Mouse (Mus musculus) frontal cortex, postnatal 14 days (tissue): ENCODE measurements at regions not wholly inside any gene's neighbourhood (a gene's known extent, or its start where the extent isn't known, plus 50 kb on each side); places are given as distances from the start of the nearest gene placed in this dataset.
A peak's percentile ranks its signal among the peaks of the same experiment; 100 is the strongest.

Experiments
- DNase-seq, 2 experiments: peaks; one replicate each; pipeline ENCODE4 v3.0.0; 2022; ENCODE audit warnings: low spot score in 2 of 2

DNA sequence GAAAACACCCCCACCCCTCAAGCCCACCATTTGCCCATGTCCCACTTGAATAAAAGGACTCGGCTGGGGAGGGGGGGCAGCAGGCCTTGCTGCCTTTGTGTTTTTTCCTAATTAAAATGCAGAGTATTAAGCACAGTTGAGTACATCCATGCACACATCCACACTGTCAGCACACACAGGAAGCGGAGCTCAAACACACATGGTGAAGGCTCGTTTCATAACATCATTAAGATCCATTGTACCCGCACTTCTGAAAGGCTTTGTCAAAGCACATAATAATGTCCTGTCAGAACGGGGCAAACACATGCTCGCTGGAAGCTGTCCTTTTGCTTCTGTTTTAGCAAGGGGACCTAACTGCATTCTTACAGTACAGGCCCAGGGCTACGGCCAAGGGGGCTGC is 75.3 kb upstream of the Arhgap21 start:
- no peak for DNase-seq

DNA sequence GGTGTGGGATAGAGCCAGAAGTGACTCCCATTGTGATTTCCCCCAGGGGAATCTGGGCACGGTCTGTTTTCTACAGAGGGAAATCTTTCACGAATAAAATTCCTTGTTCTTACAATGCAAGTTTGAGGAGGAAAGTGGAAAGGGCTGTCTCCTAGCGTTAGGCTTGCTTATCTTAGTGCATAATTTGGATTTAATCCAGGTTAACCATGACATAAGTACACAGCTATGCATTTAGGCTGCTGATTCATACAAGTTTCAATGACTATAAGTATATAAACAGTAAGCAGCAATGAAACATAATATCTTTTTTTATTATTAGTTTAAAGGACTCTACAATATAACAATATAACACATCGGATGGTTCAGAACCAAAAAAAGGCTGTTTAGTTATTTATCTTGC is 74.6 kb upstream of the Arhgap21 start:
- DNase-seq = no peak

GRCm38 (mm10) chr2:21037607-21038006 is 68.9 kb upstream of the Arhgap21 start:
- DNase-seq = no peak

DNA sequence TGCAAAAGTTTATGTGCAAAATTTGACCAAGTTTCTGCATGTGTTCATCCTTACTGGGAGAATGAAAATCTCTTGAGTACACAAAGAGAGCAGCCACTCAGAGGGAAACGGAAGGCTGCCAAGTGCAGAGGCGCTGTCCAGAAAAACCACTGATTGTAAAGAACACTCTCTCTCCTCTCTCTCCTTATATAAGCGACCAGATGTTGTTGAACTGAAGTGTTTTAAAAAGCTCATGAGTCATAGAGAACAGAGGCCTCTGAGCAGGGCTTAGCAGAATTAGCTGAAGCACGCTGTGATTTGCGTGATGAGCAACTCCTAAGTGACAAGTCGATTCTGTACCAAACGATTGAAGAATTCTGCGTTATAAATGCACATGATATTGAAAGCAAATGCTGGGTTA is 68.5 kb upstream of the Arhgap21 start:
- peak; percentile 50 to 54 for DNase-seq

- no peak for DNase-seq
Measured at GRCm38 (mm10) chr2:21035884-21036648, 67.4 kb upstream of the Arhgap21 start.

DNA sequence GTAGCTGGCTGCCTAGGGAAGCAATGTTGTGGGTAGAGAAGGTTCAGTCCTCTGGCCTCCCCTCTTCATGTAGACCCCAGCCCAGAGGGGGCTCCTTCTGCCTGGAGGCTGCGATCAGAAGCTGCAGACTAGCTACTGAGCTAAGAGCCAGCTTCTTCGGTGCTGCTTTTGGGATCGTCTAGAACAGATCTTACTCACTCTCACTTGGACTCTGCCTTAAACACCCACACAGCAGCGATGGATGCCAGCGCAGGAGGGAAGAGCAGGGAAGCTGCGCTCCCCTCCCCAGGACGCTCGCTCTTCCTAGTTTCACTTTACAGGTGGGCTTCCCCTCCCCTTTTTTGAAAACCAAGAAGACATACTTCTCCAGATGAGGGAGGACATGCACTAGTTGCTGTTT is 66.0 kb upstream of the Arhgap21 start:
- DNase-seq = no peak

GRCm38 (mm10) chr2:21030650-21031049 is 62.0 kb upstream of the Arhgap21 start:
- DNase-seq = no peak

DNA sequence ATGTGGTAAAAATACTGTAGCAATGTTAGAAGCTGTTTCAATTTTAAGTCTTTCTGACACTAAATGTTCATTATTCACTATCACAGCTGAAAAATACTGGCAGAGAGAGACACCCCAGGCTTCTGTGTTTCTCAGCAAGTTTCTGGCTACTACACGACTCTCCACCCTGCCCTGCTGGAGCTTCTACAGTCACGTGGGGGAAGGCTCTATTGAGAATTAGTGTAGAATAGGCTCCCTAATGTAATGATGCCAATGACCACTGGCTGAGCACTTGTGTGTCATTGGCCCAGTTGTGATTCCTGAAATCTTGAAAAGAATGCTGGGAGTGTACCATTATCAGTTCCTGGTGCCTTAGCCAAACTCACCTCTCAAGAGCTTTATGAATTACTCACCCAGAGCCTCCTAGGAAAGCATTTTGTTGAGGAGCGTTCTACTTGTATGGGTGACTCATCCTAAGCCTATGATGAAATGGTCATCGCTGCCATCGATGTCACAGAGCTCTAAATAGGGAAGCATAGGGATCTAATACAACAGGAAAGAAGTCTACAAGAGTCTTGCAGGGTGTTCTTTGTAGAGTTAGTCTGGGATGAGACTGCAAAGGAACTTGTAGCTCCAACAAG is 60.8 kb upstream of the Arhgap21 start:
- DNase-seq = no peak

- DNase-seq = peak in 1 of 2 experiments; percentile 22
Measured at GRCm38 (mm10) chr2:21028605-21029004, 59.9 kb upstream of the Arhgap21 start.

- DNase-seq = no peak
Measured at GRCm38 (mm10) chr2:21018535-21018934, 49.9 kb upstream of the Arhgap21 start.
